Mouse (Mus musculus) ES-E14 (cell line): ENCODE data around the gene Slc25a42. TPM values are rescaled to one million over a fixed set of nuclear protein-coding genes. Genes with fewer than 3 reads are reported as not detected.
A peak's percentile ranks its signal among the peaks of the same experiment; 100 is the strongest.

ENCODE experiments used
- DNase-seq: peaks from one replicate; pipeline ENCODE4 v3.0.0-alpha.2; 2013; ENCODE audit warnings: low read depth, low spot score
- H3K27ac ChIP-seq: 2 replicates; pipeline ENCODE4 v1.5.1; 2012; ENCODE audit warnings: low read depth, mild to moderate bottlenecking, low read length, moderate library complexity, mixed read lengths; ENCODE audit not compliant: poor library complexity, insufficient read depth, severe bottlenecking
- H3K36me3 ChIP-seq: 2 replicates; pipeline ENCODE4 v1.6.1; 2012; ENCODE audit warnings: mild to moderate bottlenecking, low read length, moderate library complexity, mixed read lengths; ENCODE audit not compliant: control insufficient read depth, poor library complexity, insufficient read depth, severe bottlenecking
- H3K4me1 ChIP-seq, 2 experiments: fragments of 150-350 bp in 1 of 2; sonication (generic) in 1 of 2; 2 replicates each; pipeline ENCODE4 v1.6.1; 2012; ENCODE audit warnings: low read length in 2 of 2, mild to moderate bottlenecking in 1 of 2, mixed read lengths in 1 of 2; ENCODE audit not compliant: control insufficient read depth in 2 of 2, insufficient read depth in 2 of 2, poor library complexity in 1 of 2
- H3K4me3 ChIP-seq, 2 experiments: fragments of 150-350 bp in 1 of 2; sonication (generic) in 1 of 2; 2 replicates each; pipeline ENCODE4 v1.5.1; 2012; ENCODE audit warnings: low read length in 2 of 2, low read depth in 1 of 2, mild to moderate bottlenecking in 1 of 2, mixed read lengths in 1 of 2; ENCODE audit not compliant: insufficient read depth in 1 of 2, poor library complexity in 1 of 2, severe bottlenecking in 1 of 2
- H3K9ac ChIP-seq: 2 replicates; pipeline ENCODE4 v1.6.1; 2012; ENCODE audit warnings: low read depth, mild to moderate bottlenecking, low read length, mixed read lengths; ENCODE audit not compliant: poor library complexity, insufficient read depth, severe bottlenecking
- H3K9me3 ChIP-seq: fragments of 150-350 bp; sonication (generic); 2 replicates; pipeline ENCODE4 v1.6.1; 2012; ENCODE audit warnings: low read depth, mild to moderate bottlenecking, low read length; ENCODE audit not compliant: control insufficient read depth, insufficient read depth
- CHD2 ChIP-seq: IDR thresholded peaks from 2 replicates; pipeline ENCODE4 v1.6.1; 2014; ENCODE audit warnings: mild to moderate bottlenecking, low read depth, low read length, inconsistent platforms
- HCFC1 ChIP-seq: IDR thresholded peaks from 2 replicates; pipeline ENCODE4 v1.6.1; 2012; ENCODE audit warnings: low read length, inconsistent platforms, borderline replicate concordance; ENCODE audit not compliant: insufficient read depth
- MAFK ChIP-seq: IDR thresholded peaks from 2 replicates; pipeline ENCODE4 v1.6.1; 2014; ENCODE audit warnings: mild to moderate bottlenecking, low read depth, low read length, inconsistent platforms; ENCODE audit not compliant: insufficient read depth
- ZC3H11A ChIP-seq: IDR thresholded peaks from 2 replicates; pipeline ENCODE4 v1.6.1; 2012; ENCODE audit warnings: low read depth, mild to moderate bottlenecking, inconsistent platforms, low read length, borderline replicate concordance
- ZNF384 ChIP-seq: IDR thresholded peaks from 2 replicates; pipeline ENCODE4 v1.6.1; 2012; ENCODE audit warnings: low read depth, low read length, inconsistent platforms
- in situ Hi-C, 2 experiments: fragments of 600-800 bp; cut with MboI; formaldehyde crosslinking; loops; one replicate each; pipeline ENCODE4 v1.15.1; 2025; ENCODE audit warnings: low sequenced_read_pairs in 2 of 2, inconsistent platforms in 1 of 2; ENCODE audit not compliant: unreplicated experiment in 2 of 2
- total RNA-seq: library from RNA; depleted of rRNA; stranded (reverse); fragments of 300-350 nt; gene quantifications from 2 replicates; pipeline ENCODE4 v1.2.3, GENCODE M21; 2012

The Slc25a42 gene
- total RNA-seq, 1 experiment: 5.8 TPM

DNA sequence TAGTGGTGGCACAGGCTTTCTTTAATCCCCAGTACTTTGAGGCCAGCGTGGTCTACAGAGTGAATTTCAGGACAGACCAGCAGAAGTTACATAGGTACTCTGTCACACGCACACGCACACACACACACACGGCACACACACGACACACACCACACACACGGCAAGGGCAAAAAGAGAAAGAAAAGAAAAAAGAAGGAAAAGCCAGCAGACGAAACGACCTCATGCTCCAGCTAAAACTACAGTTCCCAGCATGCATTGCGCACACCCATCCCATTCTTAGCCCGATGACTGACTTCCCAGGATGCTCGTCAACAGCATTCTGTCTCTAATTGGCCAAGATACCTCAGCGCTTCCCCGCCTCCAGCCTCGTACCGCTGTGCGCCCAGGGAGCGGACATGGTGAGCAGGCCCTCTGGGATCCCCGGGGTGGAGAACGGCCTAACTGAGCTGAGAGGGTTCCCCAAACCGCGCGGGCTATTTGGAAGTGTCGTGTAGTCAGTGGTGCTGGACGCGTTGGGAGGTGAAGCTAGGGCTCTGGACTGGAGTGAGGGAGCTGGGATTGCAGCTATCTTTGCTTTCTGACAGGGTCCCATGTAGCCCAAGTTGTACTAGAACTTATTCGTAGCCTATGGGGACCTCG, 39.9 kb downstream of the Slc25a42 start, which contains the start of gene Tmem161a:
TSS of gene Tmem161a (plus strand) at position 314 of the 639 bp plus-strand sequence.
- Histone ChIP-seq H3K36me3 (peaks cover 7% of the 10 kb centered on the region; the same call in 1 of the 2 replicates), H3K4me3 (peak within 1 kb of the TSS; percentile 81 to 83), H3K9ac (peak within 1 kb of the TSS; percentile 80), H3K27ac (no peak within 1 kb of the TSS), H3K9me3 (no peaks in the 10 kb centered on the region), H3K4me1 (peaks cover 1 to 11% of the 10 kb centered on the region in 2 experiments; a peak in 2 of 4 replicates)
- peak; percentile 91 for DNase-seq
- in situ Hi-C loops: no loop called here
- TF ChIP-seq HCFC1: peak; percentile 95
- no peak for TF ChIP-seq CHD2

DNA sequence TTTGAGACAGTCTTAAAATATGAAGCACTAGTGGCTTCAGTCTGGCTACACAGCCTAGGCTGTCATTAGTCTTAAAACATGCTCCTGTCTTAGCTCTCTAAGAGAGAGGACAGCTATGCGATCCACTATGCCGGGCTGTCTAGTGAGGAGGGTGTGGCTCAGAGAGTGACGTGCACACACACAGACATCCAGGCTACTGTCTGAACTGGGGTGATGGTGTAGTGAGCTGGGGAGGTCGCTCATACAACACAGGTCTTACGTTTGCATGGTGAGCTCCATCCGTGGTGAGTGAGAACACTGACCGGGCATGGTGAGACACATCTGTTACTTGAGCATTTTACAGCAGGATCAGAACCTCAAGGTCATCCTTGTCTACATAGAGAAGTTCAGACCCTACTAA, 40.9 kb downstream of the Slc25a42 start:
- Histone ChIP-seq H3K36me3 (peaks cover 3% of the 10 kb centered on the region; the same call in 1 of the 2 replicates), H3K27ac (no peak overlapping the region), H3K4me1 (peaks cover 1 to 11% of the 10 kb centered on the region in 2 experiments; a peak in 2 of 4 replicates), H3K4me3 (no peak overlapping the region), H3K9ac (no peak overlapping the region), H3K9me3 (no peaks in the 10 kb centered on the region)
- in situ Hi-C loops: no loop called here
- no peak for DNase-seq
- TF ChIP-seq ZNF384 (no peak), MAFK (no peak), ZC3H11A (no peak), HCFC1 (no peak), CHD2 (no peak)

DNA sequence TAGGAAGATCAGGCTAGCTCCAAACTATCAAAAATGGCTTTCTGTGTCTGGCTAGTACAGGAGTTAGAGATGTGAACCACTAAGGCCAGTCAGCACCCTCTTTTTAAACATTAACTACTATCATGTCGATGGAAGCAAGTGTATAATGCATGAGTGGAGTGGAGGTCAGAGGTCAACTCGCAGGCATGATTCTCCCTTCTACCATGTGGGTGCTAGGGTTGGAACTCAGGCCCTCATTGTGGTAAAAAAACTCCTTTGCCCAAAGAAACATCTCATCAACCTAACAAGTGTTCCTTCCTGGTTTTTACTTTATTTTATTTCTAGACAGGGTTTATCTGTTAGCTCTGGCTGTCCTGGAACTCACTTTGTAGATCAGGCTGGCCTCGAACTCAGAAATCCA, 41.4 kb downstream of the Slc25a42 start:
- TF ChIP-seq MAFK: no peak
- no peak for TF ChIP-seq CHD2
- Histone ChIP-seq H3K9me3 (no peaks in the 10 kb centered on the region), H3K9ac (no peak overlapping the region), H3K4me3 (no peak overlapping the region), H3K4me1 (peaks cover 1 to 11% of the 10 kb centered on the region in 2 experiments; a peak in 2 of 4 replicates), H3K27ac (no peak overlapping the region), H3K36me3 (peaks cover 3% of the 10 kb centered on the region; the same call in 1 of the 2 replicates)
- in situ Hi-C loops: no loop called here
- DNase-seq: no peak

DNA sequence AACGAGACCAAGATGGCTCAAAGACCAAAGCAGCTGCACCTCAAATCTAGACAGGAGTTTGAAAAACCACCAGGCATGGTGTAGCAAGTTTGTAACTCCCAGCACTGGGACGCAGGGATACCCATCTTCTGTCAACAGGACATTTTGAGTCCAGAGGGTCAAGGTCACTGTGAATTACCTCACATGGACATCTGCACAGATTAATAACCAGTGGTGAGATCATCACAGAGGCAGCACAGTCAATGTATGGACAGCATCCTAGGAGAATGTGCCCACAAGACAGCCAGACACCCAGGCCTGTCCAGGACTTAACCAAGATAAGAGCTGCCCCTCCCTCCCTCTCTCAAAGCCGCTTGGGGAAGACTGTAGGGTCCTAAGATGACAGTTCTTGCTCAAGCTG, 42.0 kb downstream of the Slc25a42 start:
- Histone ChIP-seq H3K4me1 (peaks cover 1 to 13% of the 10 kb centered on the region in 2 experiments; a peak in 2 of 4 replicates), H3K4me3 (no peak overlapping the region), H3K9me3 (no peaks in the 10 kb centered on the region), H3K27ac (no peak overlapping the region), H3K9ac (no peak overlapping the region), H3K36me3 (peaks cover 3% of the 10 kb centered on the region; the same call in 1 of the 2 replicates)
- no peak for TF ChIP-seq MAFK
- TF ChIP-seq ZNF384: no peak
- TF ChIP-seq CHD2: no peak
- no peak for TF ChIP-seq HCFC1
- no peak for DNase-seq
- in situ Hi-C loops: no loop called here

DNA sequence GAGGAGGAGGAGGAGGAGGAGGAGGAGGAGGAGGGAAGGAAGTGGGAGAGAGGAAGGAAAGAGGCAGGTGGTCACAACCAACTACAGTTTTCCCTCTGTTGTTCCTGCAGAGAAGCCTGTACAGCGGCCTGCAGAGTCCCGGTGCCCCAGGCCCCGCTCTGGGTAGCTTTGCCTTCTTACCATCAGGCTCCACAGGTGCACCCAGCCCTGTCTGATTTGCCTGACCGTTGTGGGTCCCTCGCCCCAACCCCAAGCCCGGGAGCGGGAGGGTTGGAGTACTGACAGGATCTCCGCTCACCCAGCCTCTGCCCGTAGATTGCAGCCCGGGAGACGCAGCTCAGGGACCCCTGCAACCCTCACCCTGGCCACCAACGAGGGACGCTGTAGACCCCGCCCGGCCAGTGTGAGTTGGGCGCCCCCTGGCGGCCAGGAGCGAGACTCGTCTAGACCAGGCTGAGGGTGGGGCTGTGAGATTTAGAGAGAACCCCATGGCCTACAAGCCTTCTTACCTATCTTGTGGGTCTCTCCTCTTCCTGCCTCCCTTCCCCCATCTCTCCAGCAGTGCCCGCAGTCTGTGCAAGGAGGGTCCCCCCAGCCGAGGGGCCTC, 45.5 kb downstream of the Slc25a42 start:
- TF ChIP-seq ZC3H11A (peak; percentile 37; the same call in 1 of the 2 replicates), MAFK (no peak), HCFC1 (no peak), ZNF384 (0 out of 2 replicates have a peak, but pooled peaks have one; percentile 22), CHD2 (no peak)
- no peaks in the 10 kb centered on the region for H3K36me3 ChIP-seq
- peak overlapping the region; percentile 24 to 52; a peak in 3 of 4 replicates for H3K4me3 ChIP-seq
- no peak overlapping the region for H3K27ac ChIP-seq
- in situ Hi-C loops: no loop called here
- H3K9me3 ChIP-seq: no peaks in the 10 kb centered on the region
- no peak overlapping the region for H3K9ac ChIP-seq
- peak; percentile 59 for DNase-seq
- H3K4me1 ChIP-seq: peaks cover 1 to 8% of the 10 kb centered on the region in 2 experiments; a peak in 1 of 4 replicates
